Mouse (Mus musculus) limb, embryonic 11.5 days (tissue): ENCODE measurements around the gene Ccdc51. TPM values are rescaled to one million over a fixed set of nuclear protein-coding genes. Genes with fewer than 3 reads are reported as not detected.

Experiments used
- ATAC-seq: fragments of 200-750 bp; cut with Nextera tagmentation; 2 replicates; pipeline ENCODE4 v1.8.0; 2017; ENCODE audit warnings: low read depth; ENCODE audit not compliant: insufficient number of reproducible peaks, low FRiP score, low TSS enrichment
- DNase-seq: peaks from one replicate; pipeline ENCODE4 v3.0.0-alpha.2; 2015; ENCODE audit warnings: low spot score
- H3K27ac ChIP-seq: fragments of 300-500 bp; sonication (generic); replicated peaks from 2 replicates; pipeline ENCODE4 v1.5.1; 2014; ENCODE audit warnings: low read depth, mild to moderate bottlenecking, low read length
- H3K27me3 ChIP-seq: fragments of 300-500 bp; sonication (generic); 2 replicates; pipeline ENCODE4 v1.6.1; 2014; ENCODE audit warnings: mild to moderate bottlenecking, low read length, mixed read lengths; ENCODE audit not compliant: control insufficient read depth, insufficient read depth
- H3K36me3 ChIP-seq: fragments of 300-500 bp; sonication (generic); 2 replicates; pipeline ENCODE4 v1.6.1; 2014; ENCODE audit warnings: mild to moderate bottlenecking, low read length, moderate library complexity, mixed read lengths; ENCODE audit not compliant: control insufficient read depth, insufficient read depth
- H3K4me1 ChIP-seq: fragments of 300-500 bp; sonication (generic); 2 replicates; pipeline ENCODE4 v1.6.1; 2014; ENCODE audit warnings: low read length, mixed read lengths; ENCODE audit not compliant: control insufficient read depth, insufficient read depth
- H3K4me2 ChIP-seq: fragments of 300-500 bp; sonication (generic); 2 replicates; pipeline ENCODE4 v1.6.1; 2014; ENCODE audit warnings: low read depth, mild to moderate bottlenecking, moderate library complexity; ENCODE audit not compliant: severe bottlenecking
- H3K4me3 ChIP-seq: fragments of 300-500 bp; sonication (generic); 2 replicates; pipeline ENCODE4 v1.5.1; 2014; ENCODE audit warnings: low read depth, low read length
- H3K9ac ChIP-seq: fragments of 300-500 bp; sonication (generic); 2 replicates; pipeline ENCODE4 v1.6.1; 2014; ENCODE audit warnings: mild to moderate bottlenecking, low read length
- H3K9me3 ChIP-seq: fragments of 300-500 bp; sonication (generic); 2 replicates; pipeline ENCODE4 v1.6.1; 2016; ENCODE audit warnings: low read length; ENCODE audit not compliant: control insufficient read depth
- WGBS: fragments of 180-500 bp; shearing (Covaris S2); extraction: QIAGEN DNeasy Blood & Tissue Kit; methylation state at CpG from one replicate; pipeline ENCODE4 v1.1.7; 2014; 5-methylcytosine and 5-hydroxymethylcytosine counted together
- polyA plus RNA-seq: library from polyadenylated mRNA; unstranded; fragments of >200 nt; fragmentation: Nextera tagmentation; extraction: Ambion mirVana; gene quantifications from 2 replicates; pipeline ENCODE4 v1.2.1, GENCODE M21; 2014

The Ccdc51 gene
- polyA plus RNA-seq, 1 experiment from 2014 or later: 14.9 TPM

- H3K4me1 ChIP-seq: peaks cover 13% of the 10 kb centered on the region
- ATAC-seq: no peak
- H3K9me3 ChIP-seq: no peaks in the 10 kb centered on the region
- WGBS: 83% methylated on average over 15 of the region's 15 CpGs
- no peak overlapping the region for H3K27ac ChIP-seq
- H3K36me3 ChIP-seq: no peaks in the 10 kb centered on the region
- no peak overlapping the region for H3K4me2 ChIP-seq
- H3K27me3 ChIP-seq: no peaks in the 10 kb centered on the region
- H3K4me3 ChIP-seq: no peak overlapping the region
- DNase-seq: no peak
- H3K9ac ChIP-seq: no peak overlapping the region
Observed at GRCm38 (mm10) chr9:109090446-109090845, 8.2 kb downstream of the Ccdc51 start.

- H3K27me3 ChIP-seq: no peaks in the 10 kb centered on the region
- no peaks in the 10 kb centered on the region for H3K36me3 ChIP-seq
- no peak overlapping the region for H3K27ac ChIP-seq
- no peaks in the 10 kb centered on the region for H3K9me3 ChIP-seq
- no peak for DNase-seq
- H3K4me1 ChIP-seq: peaks cover 16% of the 10 kb centered on the region
- ATAC-seq: no peak
- no peak overlapping the region for H3K4me3 ChIP-seq
- 82% methylated on average over 8 of the region's 8 CpGs for WGBS
- no peak overlapping the region for H3K4me2 ChIP-seq
- no peak overlapping the region for H3K9ac ChIP-seq
Observed at GRCm38 (mm10) chr9:109091802-109092201, 9.5 kb downstream of the Ccdc51 start.

- Histone ChIP-seq H3K27me3 (no peaks in the 10 kb centered on the region), H3K27ac (no peak overlapping the region), H3K9me3 (no peaks in the 10 kb centered on the region), H3K4me1 (peaks cover 24% of the 10 kb centered on the region), H3K9ac (no peak overlapping the region), H3K4me2 (no peak overlapping the region), H3K4me3 (no peak overlapping the region), H3K36me3 (no peaks in the 10 kb centered on the region)
- DNase-seq (no peak), ATAC-seq (no peak)
- 56% methylated on average over 6 of the region's 6 CpGs for WGBS
Observed at GRCm38 (mm10) chr9:109092799-109093198, 10.5 kb downstream of the Ccdc51 start.

- DNase-seq (no peak), ATAC-seq (no peak; the same call in 1 of the 2 replicates)
- peaks cover 33% of the 10 kb centered on the region for H3K4me1 ChIP-seq
- H3K9me3 ChIP-seq: no peaks in the 10 kb centered on the region
- no peaks in the 10 kb centered on the region for H3K36me3 ChIP-seq
- peak overlapping the region; percentile 100 for H3K27ac ChIP-seq
- peak overlapping the region; percentile 75 for H3K4me3 ChIP-seq
- H3K4me2 ChIP-seq: peak overlapping the region; percentile 80
- 13% methylated on average over 11 of the region's 11 CpGs for WGBS
- no peak overlapping the region for H3K9ac ChIP-seq
- no peaks in the 10 kb centered on the region for H3K27me3 ChIP-seq
Observed at GRCm38 (mm10) chr9:109093786-109094552, 11.7 kb downstream of the Ccdc51 start.

GRCm38 (mm10) chr9:109094553-109095136 is 12.4 kb downstream of the Ccdc51 start:
- Histone ChIP-seq H3K9ac (peak overlapping the region; percentile 99), H3K27ac (peak overlapping the region; percentile 100), H3K4me1 (peaks cover 36% of the 10 kb centered on the region), H3K36me3 (no peaks in the 10 kb centered on the region), H3K4me3 (peak overlapping the region; percentile 75), H3K9me3 (no peaks in the 10 kb centered on the region), H3K4me2 (peak overlapping the region; percentile 80), H3K27me3 (no peaks in the 10 kb centered on the region)
- peak; percentile 76 for DNase-seq
- peak; percentile 65 for ATAC-seq
- under 1% methylated on average over 19 of the region's 21 CpGs for WGBS

- Histone ChIP-seq H3K4me2 (peak within 1 kb of the TSS; percentile 80), H3K36me3 (no peaks in the 10 kb centered on the region), H3K9ac (peak within 1 kb of the TSS; percentile 99), H3K27me3 (no peaks in the 10 kb centered on the region), H3K4me1 (peaks cover 36% of the 10 kb centered on the region), H3K9me3 (no peaks in the 10 kb centered on the region), H3K27ac (peak within 1 kb of the TSS; percentile 100), H3K4me3 (peak within 1 kb of the TSS; percentile 75)
- DNase-seq (peak; percentile 90), ATAC-seq (peak; percentile 55)
- under 1% methylated on average over 77 of the region's 102 CpGs for WGBS
Observed at GRCm38 (mm10) chr9:109095137-109095982, 13.1 kb downstream of the Ccdc51 start, which contains the start of gene Plxnb1. Plxnb1 (plus strand) TSS chr9:109095389.

- 26% methylated on average over 9 of the region's 9 CpGs for WGBS
- no peaks in the 10 kb centered on the region for H3K27me3 ChIP-seq
- H3K27ac ChIP-seq: peak overlapping the region; percentile 100
- H3K36me3 ChIP-seq: no peaks in the 10 kb centered on the region
- H3K9ac ChIP-seq: peak overlapping the region; percentile 99
- H3K9me3 ChIP-seq: no peaks in the 10 kb centered on the region
- peak overlapping the region; percentile 75 for H3K4me3 ChIP-seq
- no peak for ATAC-seq
- no peak for DNase-seq
- H3K4me1 ChIP-seq: peaks cover 36% of the 10 kb centered on the region
- H3K4me2 ChIP-seq: peak overlapping the region; percentile 80
Observed at GRCm38 (mm10) chr9:109096251-109096661, 14.0 kb downstream of the Ccdc51 start.

- peak overlapping the region; percentile 75 for H3K4me3 ChIP-seq
- H3K9me3 ChIP-seq: no peaks in the 10 kb centered on the region
- peak; percentile 28 for DNase-seq
- no peaks in the 10 kb centered on the region for H3K27me3 ChIP-seq
- H3K9ac ChIP-seq: peak overlapping the region; percentile 99
- peak overlapping the region; percentile 80 for H3K4me2 ChIP-seq
- H3K4me1 ChIP-seq: peaks cover 36% of the 10 kb centered on the region
- 0 out of 2 replicates have a peak overlapping the region, but pooled peaks have one; percentile 5 for H3K27ac ChIP-seq
- WGBS: 30% methylated on average over 6 of the region's 6 CpGs
- ATAC-seq: no peak
- no peaks in the 10 kb centered on the region for H3K36me3 ChIP-seq
Observed at GRCm38 (mm10) chr9:109096856-109097255, 14.6 kb downstream of the Ccdc51 start.
